Mouse (Mus musculus): ENCODE measurements around the gene Olfr1394. TPM values are rescaled to one million over a fixed set of nuclear protein-coding genes. Genes with fewer than 3 reads are reported as not detected.
A peak's percentile ranks its signal among the peaks of the same experiment; 100 is the strongest.
"Not testable (repeated sequence)": the region's sequence is repeated elsewhere in the genome, so short reads cannot be mapped to it uniquely, and the experiment has no call there.

Olfr1394 gene
- polyA plus RNA-seq, 1 experiment from 2014 or later: not detected

- H3K9ac ChIP-seq (replicated peaks): no peak within 1 kb of the TSS
- H3K36me3 ChIP-seq (replicated peaks; ENCODE audit: insufficient read depth, low read length): no peaks in the 10 kb centered on the region
- no peaks in the 10 kb centered on the region for H3K4me1 ChIP-seq (ENCODE audit: insufficient read depth)
- DNase-seq (no peak), ATAC-seq (no peak)
- no peaks in the 10 kb centered on the region for H3K9me3 ChIP-seq (ENCODE audit: low read length)
- 0 out of 2 replicates have a peak within 1 kb of the TSS, but pooled peaks have one; percentile 34 for H3K27ac ChIP-seq (ENCODE audit: low read depth)
- H3K4me3 ChIP-seq (ENCODE audit: low read depth, low read length): no peak within 1 kb of the TSS
- H3K27me3 ChIP-seq (ENCODE audit: insufficient read depth, low read length): no peaks in the 10 kb centered on the region
- 57% methylated on average over 8 of the region's 8 CpGs for WGBS (ENCODE audit: insufficient replicate concordance)
- H3K4me2 ChIP-seq (ENCODE audit: low read depth, low read length): peak within 1 kb of the TSS; percentile 16; the same call in 1 of the 2 replicates
- peak; percentile 61; the same call in 1 of the 2 replicates for TF ChIP-seq EP300 (IDR thresholded peaks at IDR 0.05; ENCODE audit: low read depth)
- TF ChIP-seq CTCF (IDR thresholded peaks at IDR 0.05; ENCODE audit: low read depth): no peak
Measured at GRCm38 (mm10) chr11:49186955-49187488, 32.8 kb downstream of the Olfr1394 start, which contains the start of gene Btnl9. Gene Btnl9, minus strand, starts transcription at chr11:49187159.

DNA sequence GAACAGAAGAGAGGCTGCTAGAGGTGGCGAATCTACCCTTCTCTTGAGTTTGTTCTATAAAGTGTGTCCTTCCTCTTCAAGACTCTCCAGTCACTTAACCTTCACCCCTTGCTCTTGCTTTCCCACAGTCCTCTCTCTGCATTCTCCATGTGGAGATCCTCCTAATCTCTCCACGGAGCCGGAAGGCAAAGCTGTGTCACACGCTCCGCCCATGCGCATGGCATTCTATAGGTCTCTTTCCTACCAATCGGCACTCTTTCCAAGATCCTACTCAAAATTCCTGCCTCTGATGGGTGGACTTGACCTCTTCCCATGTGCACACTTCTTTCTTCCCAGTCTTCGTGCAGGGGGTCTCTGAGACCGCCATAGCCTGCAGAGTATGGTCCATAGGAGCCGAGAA is 33.5 kb downstream of the Olfr1394 start:
- 75% methylated on average over 10 of the region's 10 CpGs for WGBS (ENCODE audit: insufficient replicate concordance)
- Histone ChIP-seq H3K36me3 (replicated peaks; ENCODE audit: insufficient read depth, low read length) (no peaks in the 10 kb centered on the region), H3K27me3 (ENCODE audit: insufficient read depth, low read length) (no peaks in the 10 kb centered on the region), H3K9ac (replicated peaks) (no peak overlapping the region), H3K4me1 (ENCODE audit: insufficient read depth) (no peaks in the 10 kb centered on the region), H3K4me2 (ENCODE audit: low read depth, low read length) (no peak overlapping the region), H3K9me3 (ENCODE audit: low read length) (no peaks in the 10 kb centered on the region), H3K27ac (ENCODE audit: low read depth) (0 out of 2 replicates have a peak overlapping the region, but pooled peaks have one; percentile 34), H3K4me3 (ENCODE audit: low read depth, low read length) (no peak overlapping the region)
- DNase-seq: no peak
- no peak for TF ChIP-seq CTCF (IDR thresholded peaks at IDR 0.05; ENCODE audit: low read depth)
- TF ChIP-seq EP300 (IDR thresholded peaks at IDR 0.05; ENCODE audit: low read depth): no peak
- ATAC-seq: no peak

DNA sequence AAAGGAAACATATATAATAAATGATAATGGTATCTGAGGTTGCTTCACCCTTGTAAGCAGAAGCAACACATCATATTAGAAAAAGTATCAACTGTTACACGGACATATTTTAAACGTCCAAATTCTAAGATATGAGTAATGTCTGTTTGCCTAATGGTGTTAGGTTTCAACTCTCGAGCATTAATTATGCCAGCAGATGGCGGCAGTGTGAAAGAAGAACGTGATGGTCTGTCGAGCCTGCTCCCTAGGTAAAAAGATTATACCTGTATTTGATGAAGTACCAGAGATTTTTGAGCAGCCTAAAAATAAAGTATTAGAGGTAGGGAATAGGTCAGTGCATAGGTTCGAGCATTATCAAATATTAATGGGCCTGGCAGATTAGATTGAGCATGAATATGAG is 35.6 kb downstream of the Olfr1394 start:
- 2% methylated on average over 7 of the region's 7 CpGs for WGBS (ENCODE audit: insufficient replicate concordance)
- H3K27ac ChIP-seq (ENCODE audit: low read depth): no peak overlapping the region
- H3K36me3 ChIP-seq (replicated peaks; ENCODE audit: insufficient read depth, low read length): no peaks in the 10 kb centered on the region
- no peak overlapping the region for H3K4me2 ChIP-seq (ENCODE audit: low read depth, low read length)
- no peaks in the 10 kb centered on the region for H3K4me1 ChIP-seq (ENCODE audit: insufficient read depth)
- peak; percentile 71 for DNase-seq
- ATAC-seq: no peak
- no peaks in the 10 kb centered on the region for H3K27me3 ChIP-seq (ENCODE audit: insufficient read depth, low read length)
- H3K9ac ChIP-seq (replicated peaks): no peak overlapping the region
- TF ChIP-seq EP300 (IDR thresholded peaks at IDR 0.05; ENCODE audit: low read depth): no peak
- peak; percentile 83 for TF ChIP-seq CTCF (IDR thresholded peaks at IDR 0.05; ENCODE audit: low read depth)
- H3K4me3 ChIP-seq (ENCODE audit: low read depth, low read length): no peak overlapping the region
- H3K9me3 ChIP-seq (ENCODE audit: low read length): no peaks in the 10 kb centered on the region

- no peak overlapping the region for H3K4me3 ChIP-seq (ENCODE audit: low read depth, low read length)
- no peaks in the 10 kb centered on the region for H3K27me3 ChIP-seq (ENCODE audit: insufficient read depth, low read length)
- H3K9me3 ChIP-seq (ENCODE audit: low read length): no peaks in the 10 kb centered on the region
- H3K36me3 ChIP-seq (replicated peaks; ENCODE audit: insufficient read depth, low read length): no peaks in the 10 kb centered on the region
- H3K9ac ChIP-seq (replicated peaks): no peak overlapping the region
- no peak overlapping the region for H3K27ac ChIP-seq (ENCODE audit: low read depth)
- ATAC-seq (no peak), DNase-seq (no peak)
- no peak overlapping the region for H3K4me2 ChIP-seq (ENCODE audit: low read depth, low read length)
- WGBS (ENCODE audit: insufficient replicate concordance): 44% methylated on average over 2 of the region's 2 CpGs
- TF ChIP-seq EP300 (IDR thresholded peaks at IDR 0.05; ENCODE audit: low read depth) (no peak), CTCF (IDR thresholded peaks at IDR 0.05; ENCODE audit: low read depth) (no peak)
- no peaks in the 10 kb centered on the region for H3K4me1 ChIP-seq (ENCODE audit: insufficient read depth)
Measured at GRCm38 (mm10) chr11:49191083-49191482, 36.9 kb downstream of the Olfr1394 start.

DNA sequence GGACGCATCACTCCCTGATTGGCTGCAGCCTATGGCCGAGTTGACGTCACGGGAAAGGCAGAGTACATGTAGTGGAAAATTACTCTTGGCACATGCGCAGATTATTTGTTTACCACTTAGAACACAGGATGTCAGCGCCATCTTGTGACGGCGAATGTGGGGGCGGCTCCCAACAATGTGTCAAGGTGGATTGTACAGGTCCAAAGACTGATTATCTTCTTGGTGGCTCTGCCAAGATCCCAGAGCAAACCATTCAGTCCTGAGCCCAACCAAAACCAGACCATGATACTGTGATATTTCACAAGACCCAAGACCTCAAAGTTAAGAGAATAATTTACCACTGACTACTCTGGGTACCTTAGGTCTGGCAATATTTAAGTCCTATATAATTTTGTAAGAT is 40.6 kb downstream of the Olfr1394 start:
- ATAC-seq; DNase-seq; H3K4me2 ChIP-seq (ENCODE audit: low read depth, low read length); H3K27me3 ChIP-seq (ENCODE audit: insufficient read depth, low read length); H3K27ac ChIP-seq (ENCODE audit: low read depth); H3K36me3 ChIP-seq (replicated peaks; ENCODE audit: insufficient read depth, low read length); H3K9me3 ChIP-seq (ENCODE audit: low read length); H3K9ac ChIP-seq (replicated peaks); H3K4me3 ChIP-seq (ENCODE audit: low read depth, low read length); H3K4me1 ChIP-seq (ENCODE audit: insufficient read depth): not testable (repeated sequence)
- 95% methylated on average over 9 of the region's 9 CpGs for WGBS (ENCODE audit: insufficient replicate concordance)

DNA sequence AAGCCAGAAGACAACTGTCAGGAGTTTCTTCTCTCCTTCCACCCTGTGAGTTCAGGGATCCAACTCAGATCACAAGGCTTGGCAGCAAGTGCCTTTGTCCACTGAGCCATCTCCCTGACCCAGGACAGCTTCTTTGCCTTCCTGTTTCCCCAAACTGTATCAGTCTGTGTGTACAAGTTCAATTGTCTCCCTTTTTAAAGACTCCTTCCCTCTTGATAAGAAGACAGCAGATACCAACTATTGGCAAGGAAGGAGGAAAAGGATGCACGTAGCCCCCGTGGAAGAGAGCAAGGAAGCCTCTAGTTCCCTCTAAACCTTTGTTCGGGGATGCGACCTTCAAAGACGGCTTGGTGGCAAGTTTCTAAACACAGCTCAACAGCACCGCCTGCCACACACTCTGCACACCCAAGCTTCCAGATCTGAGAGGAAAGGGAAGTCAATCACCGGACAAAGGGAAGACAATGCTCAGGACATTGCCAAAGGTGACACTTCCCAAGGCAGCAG is 41.7 kb downstream of the Olfr1394 start:
- 34% methylated on average over 7 of the region's 7 CpGs for WGBS (ENCODE audit: insufficient replicate concordance)
- no peaks in the 10 kb centered on the region for H3K4me1 ChIP-seq (ENCODE audit: insufficient read depth)
- H3K9me3 ChIP-seq (ENCODE audit: low read length): no peaks in the 10 kb centered on the region
- H3K4me3 ChIP-seq (ENCODE audit: low read depth, low read length): no peak overlapping the region
- H3K4me2 ChIP-seq (ENCODE audit: low read depth, low read length): no peak overlapping the region
- DNase-seq: no peak
- no peaks in the 10 kb centered on the region for H3K36me3 ChIP-seq (replicated peaks; ENCODE audit: insufficient read depth, low read length)
- H3K9ac ChIP-seq (replicated peaks): no peak overlapping the region
- ATAC-seq: peak; percentile 49; the same call in 1 of the 2 replicates
- H3K27me3 ChIP-seq (ENCODE audit: insufficient read depth, low read length): no peaks in the 10 kb centered on the region
- TF ChIP-seq CTCF (IDR thresholded peaks at IDR 0.05; ENCODE audit: low read depth) (peak; percentile 31; the same call in 1 of the 2 replicates), EP300 (IDR thresholded peaks at IDR 0.05; ENCODE audit: low read depth) (no peak)
- H3K27ac ChIP-seq (ENCODE audit: low read depth): peak overlapping the region; percentile 39; the same call in 1 of the 2 replicates
